Mouse (Mus musculus): ENCODE measurements around the gene Gal3st4.

GRCm38 (mm10) chr5:138275216-138276050 is 2.8 kb upstream of the Gal3st4 start:
- TF ChIP-seq CTCF (IDR thresholded peaks at IDR 0.05; ENCODE audit: borderline replicate concordance, extremely low read depth, insufficient read depth, insufficient read length) (no peak), POLR2A (IDR thresholded peaks at IDR 0.05; ENCODE audit: borderline replicate concordance, extremely low read depth, insufficient read depth, insufficient read length, poor library complexity, severe bottlenecking) (no peak)

All from brain, embryonic 14.5 days (tissue).